Mouse (Mus musculus) liver, embryonic 14.5 days (tissue): ENCODE results near the gene Cd4. TPM values are rescaled to one million over a fixed set of nuclear protein-coding genes. Genes with fewer than 3 reads are reported as not detected.
A peak's percentile ranks its signal among the peaks of the same experiment; 100 is the strongest.

Experiments used
- ATAC-seq: fragments of 200-750 bp; cut with Nextera tagmentation; 2 replicates; pipeline ENCODE4 v1.8.0; 2017; ENCODE audit warnings: moderate number of reproducible peaks, mild to moderate bottlenecking, moderate library complexity; ENCODE audit not compliant: insufficient read depth
- DNase-seq, 3 experiments: peaks; one replicate each; pipeline ENCODE4 v3.0.0-alpha.2; 2012 to 2013; ENCODE audit warnings: low read depth in 3 of 3, low spot score in 3 of 3
- H3K27ac ChIP-seq: fragments of 300-500 bp; sonication (generic); 2 replicates; pipeline ENCODE4 v1.5.1; 2014; ENCODE audit warnings: moderate library complexity, mild to moderate bottlenecking, control low read depth, inconsistent platforms
- H3K27me3 ChIP-seq: fragments of 300-500 bp; sonication (generic); 2 replicates; pipeline ENCODE4 v1.6.1; 2014; ENCODE audit warnings: mild to moderate bottlenecking, low read length, moderate library complexity; ENCODE audit not compliant: control insufficient read depth, insufficient read depth
- H3K36me3 ChIP-seq: fragments of 300-500 bp; sonication (generic); replicated peaks from 2 replicates; pipeline ENCODE4 v1.6.1; 2014; ENCODE audit warnings: low read depth; ENCODE audit not compliant: control insufficient read depth, insufficient read depth
- H3K4me1 ChIP-seq, 2 experiments: fragments of 200-500 bp in 1 of 2; fragments of 300-500 bp in 1 of 2; sonication (generic) in 1 of 2; replicated peaks; 2 replicates each; pipeline ENCODE4 v1.6.1; 2012 to 2014; ENCODE audit warnings: antibody characterized with exemption in 1 of 2, inconsistent platforms in 1 of 2, low read length in 1 of 2; ENCODE audit not compliant: control insufficient read depth in 2 of 2, insufficient read depth in 2 of 2
- H3K4me2 ChIP-seq: fragments of 300-500 bp; sonication (generic); 2 replicates; pipeline ENCODE4 v1.6.1; 2014; ENCODE audit warnings: low read depth, mild to moderate bottlenecking, control low read depth, moderate library complexity
- H3K4me3 ChIP-seq, 2 experiments: fragments of 200-500 bp in 1 of 2; fragments of 300-500 bp in 1 of 2; sonication (generic) in 1 of 2; 2 replicates each; pipeline ENCODE4 v1.5.1; 2012 to 2014; ENCODE audit warnings: low read depth in 2 of 2, low read length in 2 of 2, mild to moderate bottlenecking in 2 of 2, control low read depth in 1 of 2, inconsistent platforms in 1 of 2, moderate library complexity in 1 of 2; ENCODE audit not compliant: insufficient read depth in 1 of 2
- H3K9ac ChIP-seq: fragments of 300-500 bp; sonication (generic); replicated peaks from 2 replicates; pipeline ENCODE4 v1.6.1; 2014; ENCODE audit warnings: mild to moderate bottlenecking, control low read depth, moderate library complexity
- H3K9me3 ChIP-seq: fragments of 300-500 bp; sonication (generic); 2 replicates; pipeline ENCODE4 v1.6.1; 2016; ENCODE audit warnings: low read length, mixed read lengths; ENCODE audit not compliant: control insufficient read depth
- CTCF ChIP-seq: IDR thresholded peaks from 2 replicates; pipeline ENCODE4 v1.5.1; 2016; ENCODE audit warnings: antibody characterized with exemption, low read depth, control low read depth
- EP300 ChIP-seq: IDR thresholded peaks from 2 replicates; pipeline ENCODE4 v1.6.1; 2016; ENCODE audit warnings: antibody characterized with exemption, low read depth
- WGBS: fragments of 180-500 bp; shearing (Covaris S2); extraction: QIAGEN DNeasy Blood & Tissue Kit; methylation state at CpG from one replicate; pipeline ENCODE4 v1.1.7; 2014; ENCODE audit not compliant: insufficient replicate concordance; 5-methylcytosine and 5-hydroxymethylcytosine counted together
- polyA plus RNA-seq, 2 experiments: library from polyadenylated mRNA; depleted of rRNA in 1 of 2; stranded (reverse) in 1 of 2; unstranded in 1 of 2; fragments of >200 nt; fragmentation: Nextera tagmentation in 1 of 2; extraction: Ambion mirVana in 1 of 2; gene quantifications; 2 replicates each; pipeline versions ENCODE4 v1.2.1 to v1.2.3; 2012 to 2014

Cd4 gene
- polyA plus RNA-seq (2012; rRNA removed) (0.07 and 0.10 TPM in 2 replicates), polyA plus RNA-seq (2014; fragmentation: Nextera tagmentation; extraction: Ambion mirVana) (0.03 TPM in 1 of 2 replicates, not detected in the other)

GRCm38 (mm10) chr6:124887986-124888385, at the start of gene Cd4:
Cd4 (minus strand) TSS chr6:124888221.
- no peak for TF ChIP-seq EP300
- no peak for TF ChIP-seq CTCF
- WGBS = 53% methylated on average over 9 of the region's 9 CpGs
- H3K27me3 ChIP-seq = no peaks in the 10 kb centered on the region

GRCm38 (mm10) chr6:124937493-124937892, 49.5 kb upstream of the Cd4 start:
- H3K9ac ChIP-seq = no peak overlapping the region
- H3K4me2 ChIP-seq = no peak overlapping the region
- DNase-seq = no peak
- no peaks in the 10 kb centered on the region for H3K9me3 ChIP-seq
- H3K27me3 ChIP-seq = no peaks in the 10 kb centered on the region
- peaks cover 13% of the 10 kb centered on the region for H3K36me3 ChIP-seq
- TF ChIP-seq EP300 = no peak
- TF ChIP-seq CTCF = no peak
- H3K4me3 ChIP-seq = no peak overlapping the region
- ATAC-seq = no peak
- H3K4me1 ChIP-seq = peaks cover 1 to 2% of the 10 kb centered on the region in 2 experiments
- 64% methylated on average over 2 of the region's 2 CpGs for WGBS
- no peak overlapping the region for H3K27ac ChIP-seq

More at GRCm38 (mm10) chr6:124887986-124888385, at the start of gene Cd4:
- no peak within 1 kb of the TSS for H3K4me2 ChIP-seq
- no peak within 1 kb of the TSS for H3K4me3 ChIP-seq
- H3K9me3 ChIP-seq = no peaks in the 10 kb centered on the region
- no peak for ATAC-seq
- DNase-seq = no peak
- H3K4me1 ChIP-seq = no peaks in the 10 kb centered on the region
- no peak within 1 kb of the TSS for H3K27ac ChIP-seq
- no peaks in the 10 kb centered on the region for H3K36me3 ChIP-seq
- no peak within 1 kb of the TSS for H3K9ac ChIP-seq

- Histone ChIP-seq H3K9me3 (no peaks in the 10 kb centered on the region), H3K27ac (no peak overlapping the region), H3K4me1 (peaks cover 5% of the 10 kb centered on the region in 2 experiments), H3K27me3 (no peaks in the 10 kb centered on the region), H3K4me3 (no peak overlapping the region), H3K36me3 (peaks cover 13% of the 10 kb centered on the region), H3K4me2 (no peak overlapping the region), H3K9ac (no peak overlapping the region)
- DNase-seq (no peak), ATAC-seq (no peak)
- no peak for TF ChIP-seq CTCF
- no peak for TF ChIP-seq EP300
- whole genome bisulfite sequencing = 64% methylated on average over 1 of the region's 1 CpGs
Measured at GRCm38 (mm10) chr6:124936681-124937080, 48.7 kb upstream of the Cd4 start.

- H3K9ac ChIP-seq = no peak overlapping the region
- no peak overlapping the region for H3K4me3 ChIP-seq
- H3K27ac ChIP-seq = no peak overlapping the region
- peaks cover 13% of the 10 kb centered on the region for H3K36me3 ChIP-seq
- 84% methylated on average over 7 of the region's 7 CpGs for WGBS
- ATAC-seq = no peak
- no peaks in the 10 kb centered on the region for H3K27me3 ChIP-seq
- H3K9me3 ChIP-seq = no peaks in the 10 kb centered on the region
- TF ChIP-seq CTCF (no peak), EP300 (no peak)
- H3K4me2 ChIP-seq = no peak overlapping the region
- DNase-seq = no peak
- peaks cover 9% of the 10 kb centered on the region in 2 experiments for H3K4me1 ChIP-seq
Measured at GRCm38 (mm10) chr6:124934670-124935069, 46.6 kb upstream of the Cd4 start.

- no peak overlapping the region for H3K9ac ChIP-seq
- peak overlapping the region; percentile 11 for H3K4me2 ChIP-seq
- peaks cover 13% of the 10 kb centered on the region for H3K36me3 ChIP-seq
- TF ChIP-seq CTCF (no peak), EP300 (no peak)
- no peak overlapping the region for H3K27ac ChIP-seq
- 75% methylated on average over 3 of the region's 3 CpGs for WGBS
- no peaks in the 10 kb centered on the region for H3K27me3 ChIP-seq
- ATAC-seq = no peak
- no peak overlapping the region for H3K4me3 ChIP-seq
- no peak for DNase-seq
- H3K9me3 ChIP-seq = no peaks in the 10 kb centered on the region
- H3K4me1 ChIP-seq = peaks cover 9% of the 10 kb centered on the region in 2 experiments
Measured at GRCm38 (mm10) chr6:124933127-124933526, 45.1 kb upstream of the Cd4 start.
